Mouse (Mus musculus): Measurements from ENCODE around the gene Gm20820. TPM values are rescaled to one million over a fixed set of nuclear protein-coding genes. Genes with fewer than 3 reads are reported as not detected.

The Gm20820 gene
- polyA plus RNA-seq (2012; rRNA removed) = not detected in 2 replicates

DNA sequence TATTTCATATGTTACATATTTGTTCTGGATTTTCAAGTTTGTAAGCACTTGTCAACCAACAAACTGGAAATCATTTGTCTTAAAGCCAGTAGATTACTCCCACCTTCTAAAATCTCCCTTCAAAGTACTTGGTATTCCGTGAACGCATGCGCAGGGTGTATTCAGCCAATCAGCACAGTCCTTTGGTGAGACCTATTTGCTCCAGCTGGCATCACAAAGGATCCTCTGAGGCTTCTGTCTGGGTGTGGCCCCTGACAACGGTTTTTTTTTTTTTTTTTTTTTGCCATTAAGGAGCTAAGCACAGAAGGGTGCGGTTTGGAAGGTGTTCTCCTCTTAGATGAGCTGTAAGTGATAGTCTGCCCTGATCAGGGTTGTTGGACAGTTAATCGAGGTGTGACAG, at the start of gene Gm20820:
TSS of gene Gm20820 (plus strand) at position 301 of the 400 bp plus-strand sequence.

Measured in central nervous system, embryonic 14 days (tissue).